Mouse (Mus musculus) kidney, postnatal 36 days (tissue): ENCODE measurements at regions not wholly inside any gene's neighbourhood (a gene's known extent, or its start where the extent isn't known, plus 50 kb on each side); places are given as distances from the start of the nearest gene placed in this dataset.

Experiments
- DNase-seq, 2 experiments: peaks; one replicate each; pipeline ENCODE4 v3.0.0; 2021 to 2022; ENCODE audit warnings: mixed read lengths in 2 of 2

GRCm38 (mm10) chr13:42244240-42245086 is 56.8 kb upstream of the Edn1 start:
- DNase-seq: peak; percentile 41 to 62

- DNase-seq: no peak
Observed at GRCm38 (mm10) chr13:42245753-42246409, 55.4 kb upstream of the Edn1 start.
